Mouse (Mus musculus): ENCODE measurements around the gene Mrgprd.

DNA sequence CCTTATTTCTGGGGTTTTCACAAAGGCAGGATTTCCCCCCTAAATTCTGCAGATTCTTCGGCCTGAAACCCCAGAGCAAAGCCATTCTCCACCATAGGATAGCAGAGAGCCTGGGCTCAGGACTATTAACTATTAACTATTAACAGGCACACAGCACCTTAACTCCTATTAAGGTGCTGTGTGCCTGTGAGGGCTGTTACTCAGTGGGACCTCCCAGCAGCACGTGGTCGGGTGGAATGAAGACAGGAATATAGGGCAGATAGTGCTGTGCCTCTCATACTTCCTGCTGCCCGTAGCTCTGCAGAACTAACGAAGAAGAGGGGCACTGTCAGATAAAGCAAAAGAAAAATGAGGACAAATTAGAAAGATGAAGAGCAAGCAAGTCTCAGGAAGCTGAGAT, 4.1 kb upstream of the Mrgprd start:
- no peak for TF ChIP-seq CTCF (IDR thresholded peaks at IDR 0.05; ENCODE audit: extremely low read depth, insufficient read depth, low read length)
- TF ChIP-seq POLR2A (IDR thresholded peaks at IDR 0.05; ENCODE audit: extremely low read depth, insufficient read depth, low read length), result no peak
